Mouse (Mus musculus): ENCODE measurements around the gene Rrp15.
"Not testable (repeated sequence)": the region's sequence is repeated elsewhere in the genome, so short reads cannot be mapped to it uniquely, and the experiment has no call there.

Rrp15 gene

DNA sequence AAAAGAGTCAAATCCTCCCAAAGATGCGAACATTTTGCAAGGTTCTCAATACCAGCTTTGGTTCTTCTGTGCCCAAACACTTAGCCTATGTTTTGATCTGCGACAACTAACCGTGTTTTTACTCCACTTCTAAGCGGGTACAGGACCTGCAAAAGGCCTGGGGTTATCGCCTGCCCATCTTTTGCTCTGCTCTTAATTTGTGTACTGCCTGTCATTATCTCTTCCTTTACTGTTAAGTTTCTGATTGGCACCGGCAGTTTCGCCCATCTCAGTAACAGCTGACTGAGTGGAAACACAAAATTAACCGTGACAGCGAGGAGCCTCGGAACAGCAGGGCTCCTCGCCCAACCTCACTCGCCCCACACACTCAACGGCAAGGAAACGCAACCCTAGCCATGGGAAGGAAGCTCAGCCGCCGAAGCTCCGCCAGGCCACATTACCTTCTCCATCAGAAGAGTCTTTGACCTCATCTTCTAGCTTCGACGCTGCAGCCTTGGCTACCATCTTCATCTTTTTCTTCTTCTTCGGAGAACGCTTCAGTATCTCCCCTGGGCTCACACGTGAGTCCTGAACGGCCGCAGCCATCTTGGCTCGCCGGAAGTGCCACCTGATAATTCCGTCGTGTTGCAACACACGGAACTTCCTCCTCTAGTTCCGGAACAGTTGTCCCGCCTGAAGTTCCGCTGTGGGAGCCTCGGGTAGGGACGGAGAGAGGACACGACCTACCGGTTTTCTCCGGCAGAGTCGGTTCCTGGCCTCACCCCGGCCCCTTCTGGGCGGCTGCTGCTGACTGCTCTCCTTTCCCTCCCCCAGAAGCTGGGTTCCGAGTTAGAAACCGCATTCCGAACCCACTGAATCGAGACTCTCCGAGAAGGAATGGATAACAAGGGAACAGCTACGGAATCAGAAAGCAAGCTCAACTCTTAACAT, at the start of gene Rrp15:
Gene Rrp15, minus strand, starts transcription at position 635 of the 930 bp plus-strand sequence.
- peak; percentile 83 for DNase-seq

DNA sequence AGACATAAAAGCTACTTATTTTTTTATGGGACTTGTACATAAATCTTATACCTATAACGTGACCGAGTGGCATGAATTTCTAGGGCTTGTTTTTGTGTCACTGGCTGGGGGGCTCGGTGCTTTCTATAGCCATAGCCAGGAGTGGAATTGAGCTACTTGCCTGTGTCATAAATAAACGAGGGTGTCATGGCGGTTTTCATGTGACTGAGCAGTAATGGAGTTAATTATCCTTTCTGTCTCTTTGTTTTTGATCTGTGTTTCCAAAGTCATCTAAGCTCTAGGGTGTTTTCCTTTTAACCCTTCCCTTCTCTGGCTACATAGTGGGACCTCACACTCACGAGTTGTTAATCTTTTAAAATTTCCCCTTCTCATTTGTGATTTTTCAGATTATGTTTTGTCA, 48.8 kb upstream of the Rrp15 start:
- DNase-seq: no peak

DNA sequence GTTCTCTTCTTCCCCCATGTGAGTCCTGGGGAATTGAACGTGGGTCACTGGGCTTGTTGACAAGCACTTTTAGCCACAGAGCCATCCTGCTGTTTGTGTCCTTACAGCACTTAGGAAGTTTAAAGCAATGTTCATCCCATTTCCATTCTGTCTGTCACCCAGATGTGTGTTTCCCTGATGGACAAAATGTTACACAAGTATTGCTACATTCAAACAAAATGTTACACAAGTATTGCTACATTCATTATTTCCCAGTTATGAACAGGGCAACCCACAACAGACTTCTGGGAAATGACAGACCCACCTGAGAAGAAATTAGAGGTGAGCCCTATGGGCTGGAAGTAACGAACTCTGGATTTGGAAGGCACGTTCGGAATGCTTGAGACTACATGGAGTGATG, 36.2 kb upstream of the Rrp15 start:
- DNase-seq: no peak

DNA sequence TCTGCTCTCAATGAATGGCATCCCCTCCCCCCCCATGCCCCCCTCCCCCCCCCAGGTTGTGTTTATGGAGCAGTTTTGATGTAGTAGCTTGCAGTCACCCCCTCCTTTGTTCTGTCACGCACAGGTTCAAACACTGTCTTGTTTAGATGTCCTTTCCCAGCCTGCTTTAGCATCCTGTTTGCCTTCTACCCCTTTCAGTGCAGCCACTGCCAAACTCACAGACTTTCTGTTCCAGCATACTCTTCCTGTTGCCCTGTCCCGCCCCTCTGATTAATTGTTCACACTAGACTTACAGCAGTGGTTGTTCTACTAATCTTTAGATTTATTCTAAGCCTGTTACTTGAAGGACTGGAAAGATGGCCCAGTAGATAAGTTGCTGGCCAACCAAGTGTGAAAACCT, 31.7 kb upstream of the Rrp15 start:
- DNase-seq: no peak

DNA sequence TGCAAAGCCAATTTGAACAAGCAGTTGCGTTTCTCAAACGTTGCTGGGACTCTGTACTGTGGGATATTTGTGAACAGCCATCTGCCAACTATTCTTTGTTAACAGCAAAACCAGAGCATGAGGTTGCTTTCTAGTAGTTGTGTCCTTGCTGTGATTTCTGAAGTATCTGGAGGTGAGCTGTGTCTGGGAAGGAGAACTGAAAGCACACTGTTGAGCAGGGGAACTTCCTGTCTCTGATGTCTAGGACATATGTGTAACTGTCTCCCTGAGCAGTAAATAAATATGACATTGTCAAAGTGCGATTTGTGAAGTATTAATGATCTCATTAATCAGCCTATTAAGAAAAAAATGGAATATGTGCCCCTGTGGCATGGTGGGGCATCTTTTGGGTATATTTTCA, 24.0 kb upstream of the Rrp15 start:
- no peak for DNase-seq

DNA sequence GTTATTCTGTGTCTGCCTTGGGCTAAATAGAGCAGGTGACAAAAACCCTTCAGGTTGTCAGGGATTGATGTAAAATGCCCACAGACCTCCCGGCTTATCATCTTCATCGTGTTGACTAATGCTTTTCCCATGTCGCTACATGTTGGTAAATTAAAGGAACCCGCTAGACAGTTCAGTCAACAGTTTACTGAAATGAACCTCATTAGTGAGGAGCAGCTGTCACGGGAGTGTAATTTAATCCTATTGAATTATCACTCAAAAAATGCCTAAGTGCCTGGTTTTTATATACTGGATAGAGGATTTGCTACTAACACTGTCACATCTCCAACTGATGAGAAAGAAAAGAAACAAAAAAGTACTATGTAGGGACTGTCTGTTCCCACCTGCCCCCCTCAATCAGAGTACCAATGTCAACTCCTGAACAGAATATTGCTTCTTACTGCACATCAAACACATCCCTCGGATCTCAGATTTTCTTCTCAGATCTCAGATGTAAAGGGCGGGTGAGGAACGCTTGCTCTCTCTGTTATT, 23.5 kb upstream of the Rrp15 start:
- no peak for DNase-seq

DNA sequence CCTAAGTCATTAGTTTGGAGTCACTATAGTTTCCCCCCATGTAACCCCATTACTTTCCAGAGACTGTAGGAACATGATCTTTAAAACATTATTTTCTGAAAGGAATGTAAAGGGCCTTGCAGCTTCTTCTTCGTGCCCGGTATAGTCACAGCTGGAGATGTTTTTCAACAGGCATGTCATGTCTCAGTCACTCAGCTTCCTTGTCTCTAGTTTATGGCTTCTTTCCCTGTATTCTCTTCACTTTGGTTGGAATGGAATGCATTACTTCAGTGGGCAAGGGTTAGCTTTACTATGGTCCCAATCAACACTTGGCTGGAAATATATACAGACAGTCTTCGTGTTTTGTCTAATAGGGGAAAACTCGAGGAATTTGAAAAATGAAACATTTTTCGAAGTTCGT, 22.8 kb upstream of the Rrp15 start:
- DNase-seq: no peak

DNA sequence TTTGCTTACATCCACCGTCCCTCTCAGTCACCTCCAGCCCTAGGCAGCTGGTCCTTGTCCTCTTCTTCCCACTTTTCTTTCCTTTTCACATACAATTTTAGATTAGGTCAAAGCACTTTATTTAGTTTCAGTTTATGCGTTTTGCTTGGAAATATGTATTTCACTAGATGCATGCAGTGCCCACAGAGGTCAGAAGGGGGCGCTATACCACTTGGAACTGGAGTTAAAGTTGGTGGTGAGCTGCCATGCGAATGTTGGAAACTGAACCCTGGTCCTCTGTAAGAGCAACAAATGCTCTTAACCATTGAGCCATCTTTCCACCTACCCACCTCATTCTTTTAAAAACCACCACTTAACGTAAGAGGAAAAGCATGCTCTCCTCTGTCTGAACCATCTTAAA, 21.5 kb upstream of the Rrp15 start:
- no peak for DNase-seq

DNA sequence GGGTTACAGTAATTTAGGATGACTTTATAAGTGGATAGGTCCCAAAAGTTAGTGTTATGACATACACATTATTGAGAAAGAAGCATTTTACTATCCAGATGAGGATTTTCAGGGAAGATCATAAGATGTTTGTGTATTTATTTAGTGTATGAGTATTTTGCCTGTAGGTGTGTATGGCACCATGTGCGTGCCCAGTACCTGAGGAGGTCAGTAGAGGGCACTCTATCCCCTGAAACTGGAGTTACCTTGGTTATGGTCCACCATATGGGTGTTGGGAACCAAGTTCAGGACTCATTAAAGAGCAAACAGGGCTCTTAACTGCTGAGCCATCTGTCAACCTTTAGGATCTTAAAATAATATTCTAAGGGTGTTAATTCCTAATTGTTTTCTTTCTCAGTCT, 19.2 kb upstream of the Rrp15 start:
- no peak for DNase-seq

DNA sequence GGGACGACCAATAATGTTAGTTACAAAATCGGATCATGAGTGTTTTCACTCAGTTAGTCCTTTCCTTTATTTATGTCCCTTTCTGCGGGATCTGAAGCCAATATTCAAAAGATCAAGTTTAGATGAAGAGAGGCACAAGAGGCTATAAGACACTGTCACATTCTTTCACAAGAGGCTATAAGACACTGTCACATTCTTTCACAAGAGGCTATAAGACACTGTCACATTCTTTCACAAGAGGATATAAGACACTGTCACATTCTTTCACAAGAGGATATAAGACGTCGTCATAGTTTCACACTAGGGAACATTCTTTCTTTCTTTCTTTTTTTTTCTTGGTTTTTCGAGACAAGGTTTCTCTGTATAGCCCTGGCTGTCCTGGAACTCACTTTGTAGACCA, 14.3 kb upstream of the Rrp15 start:
- DNase-seq: not testable (repeated sequence)

DNA sequence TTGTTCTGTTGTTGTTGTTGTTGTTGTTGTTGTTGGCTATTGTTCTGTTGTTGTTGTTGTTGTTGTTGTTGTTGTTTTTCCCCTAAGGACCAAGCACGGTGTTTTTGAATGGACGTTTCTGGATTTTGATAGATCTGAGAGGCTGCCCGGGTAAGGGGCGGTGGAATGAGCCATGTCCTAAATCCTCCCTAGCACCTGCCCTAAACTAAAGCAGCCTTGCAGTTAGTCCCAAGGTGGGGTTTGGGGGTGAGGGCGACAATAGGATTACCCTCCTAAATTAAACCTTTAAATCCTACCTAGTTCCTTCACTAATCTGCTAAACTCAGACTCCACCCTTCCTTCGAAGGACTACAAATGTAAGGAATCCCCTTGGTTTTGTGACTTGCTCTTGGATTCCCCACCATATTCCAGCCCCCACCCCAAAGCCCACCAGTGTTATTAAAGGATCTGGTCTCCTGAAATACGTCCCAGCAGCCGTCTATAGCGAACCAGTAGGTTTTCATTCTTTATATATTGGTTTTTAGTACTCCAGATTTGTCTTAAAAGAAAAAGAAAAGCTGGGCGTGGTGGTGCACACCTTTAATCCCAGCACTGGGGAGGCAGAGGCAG, 621 bp upstream of the Rrp15 start:
- no peak for DNase-seq

DNA sequence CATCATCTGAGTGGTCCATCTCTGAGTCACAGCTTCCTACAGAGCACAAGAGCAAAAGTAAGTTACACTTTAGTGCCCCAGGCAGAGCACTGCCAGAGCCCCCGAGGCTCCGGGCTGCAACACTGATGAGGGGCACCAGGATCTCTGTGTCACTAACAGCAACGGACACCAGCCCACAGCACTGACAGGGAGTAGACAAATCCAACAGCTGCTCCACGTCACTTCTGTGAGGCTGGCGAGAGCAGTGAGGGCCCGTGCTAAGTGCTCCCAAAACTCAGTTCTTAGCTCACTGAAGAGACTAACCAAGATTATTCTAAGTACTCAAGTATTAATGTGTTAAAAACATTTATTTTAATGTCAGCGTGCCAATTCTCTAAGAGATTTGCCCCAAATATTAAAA, 9.3 kb downstream of the Rrp15 start:
- no peak for DNase-seq

DNA sequence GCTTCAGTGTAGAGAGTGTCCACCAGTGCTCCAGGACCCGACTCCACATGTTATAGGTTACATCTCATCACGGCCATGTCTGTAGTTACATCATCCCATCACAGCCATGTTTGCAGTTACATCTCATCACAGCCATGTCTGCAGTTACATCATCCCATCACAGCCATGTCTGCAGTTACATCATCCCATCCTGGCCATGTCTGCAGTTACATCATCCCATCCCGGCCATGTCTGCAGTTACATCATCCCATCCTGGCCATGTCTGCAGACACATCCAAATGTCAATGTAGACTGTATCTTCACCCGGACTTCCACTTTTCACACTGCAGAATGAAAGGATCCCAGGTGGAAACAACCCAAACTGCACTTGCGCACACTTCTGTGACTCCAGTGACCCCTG, 13.6 kb downstream of the Rrp15 start:
- DNase-seq: no peak

DNA sequence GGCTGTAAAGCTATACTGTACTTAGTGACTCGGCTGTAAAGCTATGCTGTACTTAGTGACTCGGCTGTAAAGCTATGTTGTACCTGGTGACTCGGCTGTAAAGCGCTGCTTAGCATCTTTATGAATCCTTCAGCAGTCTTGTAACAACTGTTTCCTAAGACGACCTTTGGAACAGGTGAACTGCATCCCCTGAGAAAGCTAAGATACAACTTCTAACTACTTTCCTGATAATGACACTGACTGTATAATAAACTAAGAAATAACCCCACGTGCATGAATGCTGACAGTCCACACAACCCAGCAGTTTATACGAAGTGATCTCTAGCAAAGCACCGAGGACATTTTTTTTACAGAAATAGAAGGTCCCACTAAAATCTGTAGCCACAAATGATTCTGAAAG, 16.1 kb downstream of the Rrp15 start:
- no peak for DNase-seq

DNA sequence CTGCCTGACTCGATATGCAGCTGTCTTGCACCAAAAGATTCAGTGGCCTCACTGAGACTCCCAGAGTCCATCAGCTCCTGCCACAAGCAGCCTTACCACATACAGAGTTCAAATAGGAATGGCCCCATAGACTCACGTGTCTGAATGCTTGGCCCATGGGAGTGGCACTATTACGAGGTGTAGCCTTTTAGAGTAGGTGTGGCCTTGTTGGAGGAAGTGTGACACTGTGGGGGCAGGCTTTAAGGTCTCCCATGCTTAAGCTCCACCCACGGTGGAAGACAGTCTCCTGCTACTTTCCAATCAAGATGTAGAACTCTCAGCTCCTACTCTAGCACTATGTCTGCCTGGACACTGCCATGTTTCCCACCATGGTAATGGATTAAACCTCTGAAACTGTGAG, 20.4 kb downstream of the Rrp15 start:
- DNase-seq: no peak

DNA sequence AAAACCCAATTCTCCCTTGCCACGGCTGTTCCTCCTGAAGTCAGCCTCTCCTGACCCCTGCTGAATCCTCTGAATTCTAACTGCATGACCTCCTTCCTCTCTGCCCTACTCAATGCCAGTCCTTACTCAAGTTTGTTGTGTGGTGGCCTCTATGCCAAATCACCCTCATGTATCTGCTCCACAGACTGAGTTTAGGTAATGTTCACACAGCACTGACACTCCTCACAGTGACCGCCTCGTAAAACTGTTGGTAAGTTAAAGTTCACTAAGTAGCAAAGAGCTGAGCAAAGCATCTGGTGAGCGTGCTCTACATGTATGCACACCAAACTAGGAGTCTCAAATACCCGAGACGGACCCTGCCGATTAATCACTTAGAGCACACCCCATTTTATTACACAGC, 23.0 kb downstream of the Rrp15 start:
- no peak for DNase-seq

DNA sequence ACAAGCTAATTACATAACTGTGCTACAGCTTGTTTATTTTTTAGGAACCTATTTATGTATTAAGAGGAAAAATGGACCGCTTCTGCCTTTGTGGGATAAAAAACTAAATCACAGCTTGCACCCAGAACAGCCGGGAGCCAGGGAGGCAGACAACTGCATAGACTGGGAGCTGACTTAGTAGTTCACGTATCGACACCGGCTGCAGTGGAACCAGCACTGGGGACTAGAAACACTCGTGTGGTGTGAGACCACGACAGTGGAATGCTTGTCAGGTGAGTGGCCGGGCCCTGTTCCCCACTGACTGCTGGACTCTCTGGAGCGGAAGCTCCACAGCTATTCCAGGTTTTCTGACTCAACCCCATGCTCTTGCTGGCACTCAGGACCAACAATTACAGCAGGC, 26.9 kb downstream of the Rrp15 start:
- DNase-seq: no peak

DNA sequence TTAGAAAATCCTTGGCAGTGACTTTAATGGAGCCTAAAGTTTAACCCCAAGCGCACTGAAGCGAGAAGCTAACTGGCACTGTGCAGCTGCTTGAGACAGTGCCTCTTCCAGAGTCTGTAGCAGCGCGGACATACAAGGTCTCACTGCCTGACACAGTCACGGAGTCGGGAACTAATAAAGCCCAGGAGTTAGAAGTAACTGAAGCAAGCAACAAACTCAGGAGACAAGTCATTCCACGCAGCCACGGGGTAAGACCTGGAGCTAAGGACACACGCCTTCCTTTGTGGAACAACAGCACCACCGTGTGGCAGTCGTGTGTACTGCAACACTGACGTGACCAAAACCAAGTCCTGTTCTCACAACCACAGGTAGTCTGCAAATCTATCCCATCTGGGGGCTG, 27.3 kb downstream of the Rrp15 start:
- peak; percentile 92 for DNase-seq

DNA sequence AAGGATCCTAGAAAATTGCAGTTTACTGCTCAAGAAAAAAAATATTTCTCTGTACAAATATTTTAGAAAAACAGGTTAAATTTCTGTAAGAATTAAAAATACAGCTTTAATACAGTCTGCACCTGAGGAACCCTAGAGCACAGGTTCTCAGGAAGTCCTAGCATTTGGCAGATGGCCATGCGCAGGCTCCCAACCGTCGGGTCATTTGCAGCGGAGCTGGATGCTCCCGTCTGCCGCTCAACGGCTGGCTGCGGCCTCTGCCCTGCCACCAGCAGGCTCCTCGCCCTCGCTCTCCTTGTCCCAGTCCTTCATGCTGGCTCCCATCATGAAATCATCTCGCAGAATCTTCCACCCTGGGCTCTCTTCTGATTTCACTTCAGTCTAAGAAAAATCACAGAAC, 28.0 kb downstream of the Rrp15 start:
- no peak for DNase-seq

DNA sequence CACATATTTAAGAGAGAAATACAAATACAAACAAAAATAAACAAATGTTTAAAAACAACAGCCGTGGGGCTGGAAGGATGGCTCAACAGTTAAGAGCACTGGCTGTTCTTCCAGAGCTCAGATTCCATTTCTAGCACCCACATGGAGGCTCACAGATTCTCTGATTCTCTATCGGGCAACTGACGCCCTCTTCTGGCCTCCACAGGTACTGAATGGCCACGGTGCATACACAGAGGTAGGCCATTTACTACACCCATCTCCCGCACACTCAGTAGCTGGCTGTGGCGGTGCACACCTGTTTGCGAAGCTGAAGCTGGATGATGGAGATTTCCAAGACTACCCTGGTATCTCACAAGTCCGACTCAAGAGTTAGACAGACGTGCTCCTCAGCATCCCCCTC, 29.4 kb downstream of the Rrp15 start:
- DNase-seq: peak; percentile 28

DNA sequence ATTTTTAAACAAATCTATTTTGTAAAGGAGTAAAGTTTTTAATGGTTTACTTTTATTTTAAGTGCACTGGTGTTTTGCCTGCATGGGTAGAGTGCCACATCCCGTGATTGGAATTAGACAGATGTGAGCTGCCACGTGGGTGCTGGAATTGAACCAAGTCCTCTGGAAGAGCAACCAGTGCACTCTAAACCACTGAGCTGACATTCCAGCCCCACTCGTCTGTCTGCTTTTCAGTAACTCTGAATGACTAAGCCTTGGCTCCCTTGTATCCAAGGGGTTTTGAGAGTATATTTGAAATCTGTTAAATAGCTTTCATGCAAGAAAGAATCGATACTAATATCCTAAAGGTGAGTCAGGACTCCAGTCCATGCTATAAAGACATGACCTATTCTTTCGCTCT, 30.3 kb downstream of the Rrp15 start:
- no peak for DNase-seq

DNA sequence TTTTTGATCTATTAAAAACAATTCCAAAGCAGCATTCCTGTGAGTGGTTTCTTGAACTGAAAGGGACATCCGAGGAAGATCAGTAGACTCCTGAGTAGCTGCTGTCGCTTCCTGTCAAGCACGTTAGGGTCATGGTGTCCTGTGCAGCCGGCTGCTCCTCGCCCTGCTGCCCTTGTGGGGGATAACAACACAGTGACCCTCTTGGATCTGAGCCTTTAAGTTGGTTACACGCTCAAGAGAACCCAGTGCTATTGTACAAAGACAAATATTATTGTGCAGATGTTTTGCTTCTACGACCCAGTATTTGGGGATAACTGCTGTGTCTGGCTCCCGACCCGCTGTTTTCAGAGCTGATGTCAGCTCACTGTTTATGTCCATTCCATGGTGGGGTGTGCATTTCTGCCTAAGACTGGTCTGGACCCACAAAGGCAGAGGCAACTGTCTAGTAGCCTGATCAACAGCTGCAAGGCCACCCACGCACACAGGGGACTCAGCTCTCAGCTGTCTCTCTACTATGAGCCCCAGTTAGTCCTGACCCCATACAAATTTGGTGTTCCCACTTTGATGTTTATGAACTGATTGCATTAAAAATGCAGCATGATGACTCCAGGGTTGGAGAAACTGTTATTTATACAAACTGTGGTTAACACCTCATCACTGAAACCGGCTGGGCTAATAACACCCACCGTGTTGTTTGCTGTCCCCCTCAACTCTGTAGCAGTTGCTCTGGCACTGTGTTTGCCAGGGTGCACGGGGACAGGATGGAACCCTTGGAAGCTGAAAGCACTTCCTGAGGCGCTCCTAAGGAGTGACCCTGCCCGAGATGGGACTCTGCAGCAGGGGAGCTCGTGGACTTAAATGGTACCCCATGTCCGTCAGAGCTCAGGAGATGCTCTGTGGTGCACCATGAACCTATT, 33.9 kb downstream of the Rrp15 start:
- DNase-seq: no peak

DNA sequence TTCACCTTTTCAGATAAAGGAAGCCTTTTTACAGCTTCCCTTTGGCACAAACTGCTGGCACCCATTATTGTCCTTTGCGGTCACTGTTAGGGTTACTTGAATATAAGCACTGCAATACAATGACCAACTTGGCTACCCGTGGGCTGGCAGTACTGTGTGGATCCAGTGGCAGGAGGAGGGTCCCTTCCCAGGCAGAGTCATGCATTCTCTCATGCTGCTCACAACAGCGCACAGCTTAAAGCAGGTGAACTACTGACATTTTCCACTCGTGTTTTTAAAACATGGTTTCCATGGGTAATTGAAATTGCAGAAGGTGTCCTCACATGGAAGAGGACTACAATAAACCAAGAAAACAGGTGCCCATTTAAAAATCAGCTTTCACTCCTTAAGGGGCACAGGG, 34.9 kb downstream of the Rrp15 start:
- no peak for DNase-seq
